Mouse (Mus musculus) layer of hippocampus, adult 18-20 months (tissue): ENCODE measurements at regions not wholly inside any gene's neighbourhood (a gene's known extent, or its start where the extent isn't known, plus 50 kb on each side); places are given as distances from the start of the nearest gene placed in this dataset.
A peak's percentile ranks its signal among the peaks of the same experiment; 100 is the strongest.
"Not testable (repeated sequence)": the region's sequence is repeated elsewhere in the genome, so short reads cannot be mapped to it uniquely, and the experiment has no call there.

Source experiments
- DNase-seq, 2 experiments: peaks; one replicate each; pipeline ENCODE4 v3.0.0; 2022; ENCODE audit warnings: low spot score in 2 of 2

DNA sequence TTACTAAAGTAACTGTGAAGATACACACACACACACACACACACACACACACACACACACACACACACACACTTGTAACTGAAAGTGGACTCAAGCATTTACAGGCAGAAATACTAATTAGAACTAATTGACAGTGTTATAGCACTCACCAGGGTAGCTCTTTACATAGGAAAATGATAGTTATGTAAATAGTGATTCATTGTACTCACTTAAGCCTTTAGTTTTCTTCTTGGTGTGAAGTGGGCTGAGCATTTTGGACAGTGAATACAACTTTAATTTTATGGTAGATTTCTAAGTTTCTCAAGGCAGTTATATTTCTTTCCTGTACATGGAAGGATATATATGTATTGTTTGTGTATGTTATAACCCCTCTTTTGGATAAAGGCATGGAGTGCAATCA lies 704.5 kb upstream of the Nr2f1 start:
- no peak for DNase-seq

DNA sequence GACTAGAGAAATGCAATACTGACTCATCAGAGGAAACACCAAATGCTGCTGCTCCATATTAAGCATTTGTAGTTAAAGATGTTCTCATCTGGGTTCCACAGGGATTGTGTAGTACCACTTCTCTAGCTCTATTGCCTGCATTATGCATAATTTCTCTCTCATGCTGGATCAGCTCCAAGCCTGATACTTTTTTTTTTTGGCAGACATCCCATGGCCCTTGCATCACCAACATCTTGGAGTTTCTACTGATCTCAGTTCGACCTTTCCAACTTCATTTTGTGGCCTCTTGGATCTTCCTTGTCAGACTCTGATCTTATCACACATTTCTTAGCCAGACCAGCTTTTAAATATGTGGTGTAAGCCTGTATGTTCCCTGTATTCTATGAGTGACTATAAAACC lies 701.1 kb upstream of the Nr2f1 start:
- DNase-seq, result no peak

DNA sequence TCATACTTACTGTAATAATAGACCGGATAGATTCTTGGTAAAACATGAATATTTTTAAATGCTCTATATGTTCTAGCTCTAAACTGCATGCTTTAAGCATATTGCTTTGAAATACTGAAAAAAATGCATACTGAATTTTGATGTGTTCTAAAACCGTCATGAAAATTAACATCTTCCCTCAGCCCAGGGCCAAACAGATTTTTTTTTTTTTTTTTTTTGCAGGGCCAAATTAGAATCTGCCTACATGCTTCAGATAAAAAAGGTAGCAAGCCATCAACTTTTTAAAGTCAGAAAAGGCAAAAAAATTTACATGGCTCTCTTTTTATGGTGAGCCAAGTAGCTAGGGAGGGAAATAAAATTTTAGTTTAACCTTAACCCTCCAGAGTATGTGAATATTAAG lies 692.7 kb upstream of the Nr2f1 start:
- DNase-seq, result no peak

- no peak for DNase-seq
Observed at GRCm38 (mm10) chr13:78883062-78883461, 683.5 kb upstream of the Nr2f1 start.

- no peak for DNase-seq
Observed at GRCm38 (mm10) chr13:78872582-78872981, 673.0 kb upstream of the Nr2f1 start.

DNA sequence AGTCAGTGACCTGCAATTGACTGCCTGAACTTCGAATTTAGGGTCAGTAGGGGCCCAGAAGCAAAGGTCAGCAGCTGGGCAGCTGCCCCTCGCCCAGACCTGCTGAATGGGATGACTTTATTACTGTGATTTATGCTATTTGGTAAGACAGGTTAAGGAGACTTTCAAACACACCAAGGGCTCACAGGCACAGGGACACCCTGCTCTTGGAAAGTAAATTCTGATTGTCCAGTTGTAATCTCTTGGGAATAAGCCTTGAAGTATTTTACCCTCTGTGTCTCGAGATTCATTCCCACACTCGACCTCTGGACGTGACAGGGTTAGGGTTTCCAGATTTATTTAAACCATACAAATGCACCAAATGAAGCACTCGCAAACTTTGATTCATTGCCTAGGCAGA lies 672.4 kb upstream of the Nr2f1 start:
- no peak for DNase-seq

DNA sequence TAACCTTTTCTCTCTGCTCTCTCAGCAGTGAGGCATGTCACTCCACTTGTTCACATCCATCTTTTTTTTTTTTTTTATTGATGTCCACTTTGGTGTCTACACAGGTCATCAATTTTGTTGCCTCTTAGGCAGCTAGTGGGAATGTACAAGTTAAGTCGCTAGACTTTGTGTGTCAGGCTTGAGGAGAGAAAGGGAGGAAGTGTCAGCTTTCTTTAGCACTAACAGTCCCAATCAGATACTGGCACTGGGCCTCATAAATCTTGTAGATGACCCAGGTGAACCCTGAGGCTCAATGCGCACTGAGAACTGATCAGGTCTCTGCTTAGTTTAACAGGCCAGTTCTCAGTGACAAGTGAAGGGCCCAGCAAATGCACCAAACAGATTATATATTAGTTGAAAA lies 671.7 kb upstream of the Nr2f1 start:
- DNase-seq, result no peak

GRCm38 (mm10) chr13:78824357-78824756 lies 624.8 kb upstream of the Nr2f1 start:
- not testable (repeated sequence) for DNase-seq

GRCm38 (mm10) chr13:78809656-78810055 lies 610.1 kb upstream of the Nr2f1 start:
- DNase-seq, result peak in 1 of 2 experiments; percentile 1

DNA sequence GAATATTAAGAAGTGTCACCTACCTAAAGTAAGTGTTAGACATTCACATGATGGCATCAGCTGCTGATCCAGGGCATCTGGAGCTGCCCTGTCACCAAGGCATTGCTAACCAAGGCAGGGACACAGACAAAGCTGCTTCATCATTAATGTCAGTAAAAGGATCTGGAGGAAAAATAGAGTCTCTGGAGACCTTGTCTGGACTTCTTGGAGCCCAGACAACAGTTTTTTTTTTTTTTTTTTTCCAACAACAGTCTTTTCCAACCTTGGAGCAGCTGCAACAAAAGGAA lies 603.2 kb upstream of the Nr2f1 start:
- DNase-seq, result no peak

GRCm38 (mm10) chr13:78802011-78802837 lies 602.7 kb upstream of the Nr2f1 start:
- no peak for DNase-seq

- DNase-seq, result no peak
Observed at GRCm38 (mm10) chr13:78799641-78800040, 600.1 kb upstream of the Nr2f1 start.

DNA sequence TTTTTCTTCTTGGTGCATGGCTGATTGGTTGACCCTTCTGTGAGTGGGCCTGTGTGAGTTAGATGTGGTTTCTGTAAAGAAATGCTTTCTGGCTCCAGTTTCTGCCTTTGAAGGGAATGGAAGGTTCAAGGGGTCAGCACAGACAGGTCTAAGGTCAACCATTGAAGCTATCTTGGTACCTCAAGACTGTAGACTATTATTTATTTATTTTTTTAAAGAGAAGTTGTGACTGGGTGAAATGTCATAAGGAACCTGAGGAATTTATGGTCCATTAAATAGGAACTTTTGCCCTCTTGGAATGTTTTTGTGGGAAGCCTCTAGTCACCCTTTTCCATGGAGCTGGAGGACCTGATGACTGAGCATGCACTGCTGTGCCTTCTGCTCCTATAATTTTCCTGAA lies 595.7 kb upstream of the Nr2f1 start:
- no peak for DNase-seq

DNA sequence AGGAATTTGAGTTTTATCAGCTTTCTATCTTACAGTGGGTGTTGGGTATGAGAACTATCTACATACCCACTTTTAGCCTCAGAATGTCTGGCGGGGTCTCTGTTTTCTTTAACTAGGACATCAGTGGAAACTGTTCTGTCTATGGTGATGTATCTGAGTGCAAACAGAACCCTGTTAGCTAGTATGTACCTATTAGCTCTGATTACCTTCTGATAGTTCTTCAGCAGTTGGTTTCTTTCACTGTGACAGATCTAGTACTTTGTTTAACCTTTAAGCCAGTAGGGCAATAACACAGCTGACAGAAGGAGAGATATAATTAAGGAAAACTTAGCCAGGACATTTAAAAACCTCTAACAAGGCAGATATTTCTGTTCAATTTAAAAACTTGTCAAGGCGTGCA lies 584.7 kb upstream of the Nr2f1 start:
- no peak for DNase-seq

DNA sequence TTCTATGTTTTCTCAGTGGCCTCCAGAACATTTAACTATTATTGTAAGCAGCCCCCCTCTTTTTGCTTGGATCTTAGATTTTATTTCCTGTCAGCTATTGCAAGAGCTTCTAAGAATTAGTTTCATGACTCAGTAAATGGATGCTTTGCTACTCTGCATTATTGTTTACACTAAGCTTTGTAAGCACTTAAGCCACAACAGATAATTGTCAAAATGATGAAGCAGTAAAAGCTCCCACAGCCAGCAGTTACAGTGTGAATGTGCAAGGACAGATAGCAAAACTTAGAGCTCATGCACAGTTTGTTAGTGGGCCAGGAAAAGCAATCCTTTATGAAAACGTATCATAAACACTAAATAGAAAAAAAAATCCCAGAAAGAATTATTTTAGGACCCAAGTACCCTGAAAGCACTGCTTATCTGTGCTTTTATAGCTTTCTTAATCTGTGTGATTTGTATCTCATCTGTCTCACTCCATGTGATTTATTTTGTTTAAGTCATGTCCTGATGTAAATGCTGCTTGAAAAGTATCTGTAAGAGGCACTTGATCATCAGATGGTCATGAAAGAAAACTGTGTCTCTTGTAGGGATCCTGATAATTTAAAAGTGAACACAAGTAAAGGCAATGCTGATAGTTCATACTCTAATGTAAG lies 584.2 kb upstream of the Nr2f1 start:
- DNase-seq, result no peak
